Mouse (Mus musculus) lung, postnatal 0 days (tissue): ENCODE measurements around the gene Dnajb7. TPM values are rescaled to one million over a fixed set of nuclear protein-coding genes. Genes with fewer than 3 reads are reported as not detected.

Experiments used
- ATAC-seq: fragments of 200-750 bp; cut with Nextera tagmentation; 2 replicates; pipeline ENCODE4 v1.8.0; 2017; ENCODE audit warnings: moderate library complexity
- DNase-seq: peaks from one replicate; pipeline ENCODE4 v3.0.0-alpha.2; 2016; ENCODE audit warnings: low spot score
- H3K27ac ChIP-seq: fragments of 300-500 bp; sonication (generic); 2 replicates; pipeline ENCODE4 v1.5.1; 2014; ENCODE audit warnings: antibody characterized with exemption, mild to moderate bottlenecking, low read length, mixed read lengths
- H3K27me3 ChIP-seq: fragments of 300-500 bp; sonication (generic); replicated peaks from 2 replicates; pipeline ENCODE4 v1.6.1; 2014; ENCODE audit warnings: low read length, mixed read lengths; ENCODE audit not compliant: insufficient read depth
- H3K36me3 ChIP-seq: fragments of 300-500 bp; sonication (generic); 2 replicates; pipeline ENCODE4 v1.6.1; 2014; ENCODE audit warnings: low read length, mixed read lengths; ENCODE audit not compliant: insufficient read depth
- H3K4me1 ChIP-seq: fragments of 300-500 bp; sonication (generic); 2 replicates; pipeline ENCODE4 v1.6.1; 2014; ENCODE audit warnings: antibody characterized with exemption, low read depth, low read length, mixed read lengths; ENCODE audit not compliant: insufficient read depth
- H3K4me2 ChIP-seq: fragments of 300-500 bp; sonication (generic); replicated peaks from 2 replicates; pipeline ENCODE4 v1.6.1; 2014; ENCODE audit warnings: low read depth, mild to moderate bottlenecking, low read length, moderate library complexity, mixed read lengths
- H3K4me3 ChIP-seq: fragments of 300-500 bp; sonication (generic); 2 replicates; pipeline ENCODE4 v1.5.1; 2014; ENCODE audit warnings: low read depth, low read length
- H3K9ac ChIP-seq: fragments of 300-500 bp; sonication (generic); replicated peaks from 2 replicates; pipeline ENCODE4 v1.6.1; 2014; ENCODE audit warnings: low read depth, mild to moderate bottlenecking
- H3K9me3 ChIP-seq: fragments of 300-500 bp; sonication (generic); 2 replicates; pipeline ENCODE4 v1.6.1; 2016; ENCODE audit warnings: low read length, mixed read lengths
- CTCF ChIP-seq: IDR thresholded peaks from 2 replicates; pipeline ENCODE4 v1.5.1; 2016; ENCODE audit warnings: antibody characterized with exemption, mild to moderate bottlenecking
- EP300 ChIP-seq: IDR thresholded peaks from 2 replicates; pipeline ENCODE4 v1.6.1; 2016; ENCODE audit warnings: antibody characterized with exemption, mild to moderate bottlenecking, control low read depth
- WGBS: fragments of 180-500 bp; shearing (Covaris S2); extraction: QIAGEN DNeasy Blood & Tissue Kit; methylation state at CpG from one replicate; pipeline ENCODE4 v1.1.7; 2014; 5-methylcytosine and 5-hydroxymethylcytosine counted together
- polyA plus RNA-seq: library from polyadenylated mRNA; unstranded; fragments of >200 nt; fragmentation: Nextera tagmentation; extraction: Ambion mirVana; gene quantifications from 2 replicates; pipeline ENCODE4 v1.2.1, GENCODE M21; 2015

Gene Dnajb7
- polyA plus RNA-seq, 1 experiment from 2014 or later: 0.53 TPM

DNA sequence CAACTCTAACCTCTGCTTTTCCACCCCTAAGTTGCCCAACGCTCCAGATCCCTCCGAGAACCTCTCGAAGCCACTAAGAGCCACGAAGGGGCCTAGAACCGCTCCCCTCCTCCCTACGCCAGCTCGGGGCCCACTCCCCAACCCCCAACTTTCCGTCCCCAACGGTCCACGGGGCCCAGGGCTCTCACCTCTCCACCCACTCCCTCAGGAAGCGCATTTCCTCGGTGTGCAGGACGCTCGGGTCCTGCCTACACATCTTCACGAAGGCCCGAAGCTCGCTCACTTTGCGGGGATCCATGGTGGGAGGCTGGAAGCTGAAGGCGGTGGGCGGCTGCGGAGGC is 8.8 kb downstream of the Dnajb7 start:
- Histone ChIP-seq H3K4me3 (peak overlapping the region; percentile 64), H3K36me3 (no peaks in the 10 kb centered on the region), H3K27ac (peak overlapping the region; percentile 96), H3K9ac (peak overlapping the region; percentile 78), H3K27me3 (no peaks in the 10 kb centered on the region), H3K9me3 (no peaks in the 10 kb centered on the region), H3K4me1 (no peaks in the 10 kb centered on the region; the same call in 1 of the 2 replicates), H3K4me2 (peak overlapping the region; percentile 74)
- DNase-seq (no peak), ATAC-seq (no peak)
- WGBS: under 1% methylated on average over 21 of the region's 21 CpGs
- no peak for TF ChIP-seq EP300
- TF ChIP-seq CTCF: no peak

DNA sequence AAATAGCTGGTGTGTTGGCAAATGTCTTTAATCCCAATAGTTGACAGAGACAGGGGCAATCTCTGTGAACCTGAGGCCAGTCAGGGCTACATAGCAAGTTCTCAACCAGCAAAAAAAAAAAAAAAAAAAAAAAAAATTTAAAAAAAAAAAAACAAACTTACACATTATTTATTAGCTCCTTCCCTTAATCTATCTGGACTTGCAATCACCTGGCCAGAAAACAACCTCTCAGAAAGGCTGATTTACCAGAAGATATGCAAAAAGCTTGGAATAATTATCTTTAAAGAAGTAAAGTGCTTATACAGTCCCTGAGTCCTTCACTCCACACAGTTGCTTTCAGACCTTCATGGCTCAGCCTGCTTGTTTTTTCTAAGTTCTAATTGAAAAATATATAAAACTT is 9.9 kb downstream of the Dnajb7 start:
- DNase-seq: no peak
- H3K27ac ChIP-seq: no peak overlapping the region
- no peak for ATAC-seq
- peak overlapping the region; percentile 74 for H3K4me2 ChIP-seq
- no peak overlapping the region for H3K9ac ChIP-seq
- H3K4me3 ChIP-seq: peak overlapping the region; percentile 64
- TF ChIP-seq EP300: no peak
- TF ChIP-seq CTCF: no peak
- H3K36me3 ChIP-seq: no peaks in the 10 kb centered on the region
- H3K9me3 ChIP-seq: no peaks in the 10 kb centered on the region
- no peaks in the 10 kb centered on the region for H3K27me3 ChIP-seq
- H3K4me1 ChIP-seq: no peaks in the 10 kb centered on the region; the same call in 1 of the 2 replicates

DNA sequence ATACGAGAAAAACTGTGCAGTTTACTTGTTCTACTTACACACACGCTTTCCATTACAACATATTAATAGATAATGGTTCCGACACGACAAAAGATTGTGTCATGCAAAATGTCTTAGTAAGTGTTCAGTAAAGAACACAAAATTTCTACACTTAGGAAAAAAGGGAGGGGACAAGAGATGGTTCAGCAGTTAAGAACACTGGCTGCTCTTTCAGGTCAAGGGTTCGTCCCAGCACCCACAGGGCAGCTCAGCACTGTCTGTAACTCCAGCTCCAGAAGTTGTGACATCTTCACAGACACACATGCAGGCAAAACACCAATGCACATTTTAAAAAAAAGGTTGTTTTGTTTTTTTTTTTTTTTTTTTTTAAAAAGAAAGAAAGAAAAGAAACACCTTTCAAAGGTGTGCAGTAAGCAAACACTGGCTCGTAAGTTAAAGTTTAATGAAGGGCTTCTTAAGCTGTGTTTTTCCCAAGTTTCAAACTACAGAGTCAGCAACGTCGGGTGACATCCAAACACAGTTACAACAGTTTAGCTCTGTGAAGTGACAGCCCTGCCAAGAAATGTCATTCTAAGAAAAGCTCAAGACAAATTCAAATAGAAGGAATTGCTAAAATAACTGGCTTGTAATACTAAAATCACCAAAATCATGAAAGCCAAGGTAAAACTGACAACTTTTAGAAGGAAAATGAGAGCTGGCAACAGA is 13.7 kb downstream of the Dnajb7 start:
- ATAC-seq: peak; percentile 57
- Histone ChIP-seq H3K4me1 (no peaks in the 10 kb centered on the region), H3K9me3 (no peaks in the 10 kb centered on the region), H3K4me2 (no peak overlapping the region), H3K36me3 (no peaks in the 10 kb centered on the region), H3K9ac (no peak overlapping the region), H3K27me3 (no peaks in the 10 kb centered on the region), H3K27ac (no peak overlapping the region), H3K4me3 (no peak overlapping the region)
- WGBS: 60% methylated on average over 8 of the region's 8 CpGs
- peak; percentile 60 for DNase-seq
- TF ChIP-seq EP300: no peak

DNA sequence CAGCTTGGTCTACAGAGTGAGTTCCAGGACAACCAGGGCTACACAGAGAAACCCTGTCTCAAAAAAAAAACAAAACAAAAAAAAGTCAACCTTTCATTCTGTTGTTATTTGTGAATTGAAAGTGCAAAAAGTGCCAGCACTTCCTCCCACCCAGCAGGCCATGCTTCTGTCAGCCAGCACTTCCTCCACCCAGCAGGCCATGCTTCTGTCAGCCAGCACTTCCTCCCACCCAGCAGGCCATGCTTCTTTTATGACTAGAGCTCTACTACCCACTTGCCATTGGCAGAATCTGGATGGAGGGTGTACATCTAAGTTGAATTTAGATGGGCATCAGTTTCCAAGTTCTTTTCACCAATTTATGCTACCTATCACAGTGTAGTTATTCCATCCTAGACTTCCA is 15.1 kb downstream of the Dnajb7 start:
- TF ChIP-seq EP300: no peak
- no peak for TF ChIP-seq CTCF
- H3K4me3 ChIP-seq: no peak overlapping the region
- H3K27ac ChIP-seq: no peak overlapping the region
- H3K4me1 ChIP-seq: no peaks in the 10 kb centered on the region
- H3K4me2 ChIP-seq: no peak overlapping the region
- no peaks in the 10 kb centered on the region for H3K27me3 ChIP-seq
- peaks cover 5% of the 10 kb centered on the region; the same call in 1 of the 2 replicates for H3K36me3 ChIP-seq
- DNase-seq: no peak
- ATAC-seq: no peak
- H3K9ac ChIP-seq: no peak overlapping the region
- H3K9me3 ChIP-seq: no peaks in the 10 kb centered on the region

DNA sequence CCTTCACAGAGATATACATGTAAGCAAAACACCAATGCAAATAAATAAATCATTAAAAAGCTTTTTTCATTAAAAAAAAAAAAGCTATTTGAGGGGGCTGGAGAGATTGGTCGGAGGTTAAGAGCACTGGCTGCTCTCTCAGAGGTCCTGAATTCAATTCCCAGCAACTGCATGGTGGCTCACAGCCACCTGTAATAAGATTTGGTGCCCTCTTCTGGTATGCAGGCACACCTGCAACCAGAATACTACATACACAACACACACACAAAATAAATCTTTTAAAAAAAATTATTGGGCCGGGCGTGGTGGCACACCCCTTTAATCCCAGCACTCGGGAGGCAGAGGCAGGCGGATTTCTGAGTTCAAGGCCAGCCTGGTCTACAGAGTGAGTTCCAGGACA is 21.8 kb downstream of the Dnajb7 start:
- peaks cover 20% of the 10 kb centered on the region for H3K36me3 ChIP-seq
- WGBS: over 99% methylated on average over 5 of the region's 5 CpGs
- H3K9me3 ChIP-seq: no peaks in the 10 kb centered on the region
- no peak overlapping the region for H3K4me2 ChIP-seq
- TF ChIP-seq CTCF: peak; percentile 33
- TF ChIP-seq EP300: no peak
- no peak overlapping the region for H3K4me3 ChIP-seq
- H3K27ac ChIP-seq: no peak overlapping the region
- no peak for ATAC-seq
- no peaks in the 10 kb centered on the region for H3K4me1 ChIP-seq
- no peaks in the 10 kb centered on the region for H3K27me3 ChIP-seq
- no peak overlapping the region for H3K9ac ChIP-seq
- DNase-seq: no peak

DNA sequence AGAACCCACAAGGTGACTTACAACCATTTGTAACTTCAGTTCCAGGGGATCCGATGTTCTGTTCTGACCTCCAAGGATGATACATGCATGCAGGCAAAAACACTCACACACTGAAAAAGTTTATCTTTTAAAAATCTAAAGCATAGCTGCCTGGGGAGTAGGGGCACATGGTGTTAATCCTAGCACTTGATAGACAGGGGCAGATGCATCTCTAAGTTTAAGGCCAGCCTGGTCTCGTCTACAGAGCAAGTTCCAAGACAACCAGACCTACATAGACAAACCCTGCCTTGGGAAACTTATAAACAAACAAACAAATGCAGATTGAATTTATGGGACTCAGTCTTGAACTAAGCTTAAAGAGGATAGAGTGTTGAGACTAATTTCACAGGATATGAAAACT is 29.3 kb downstream of the Dnajb7 start:
- Histone ChIP-seq H3K36me3 (peaks cover 19% of the 10 kb centered on the region; the same call in 1 of the 2 replicates), H3K9me3 (no peaks in the 10 kb centered on the region)
- ATAC-seq: no peak

More for the DNA sequence above, 29.3 kb downstream of the Dnajb7 start:
- H3K27me3 ChIP-seq: no peaks in the 10 kb centered on the region
- H3K4me3 ChIP-seq: no peak overlapping the region
- H3K27ac ChIP-seq: no peak overlapping the region
- no peak for DNase-seq
- 86% methylated on average over 2 of the region's 2 CpGs for WGBS
- no peaks in the 10 kb centered on the region for H3K4me1 ChIP-seq
- no peak for TF ChIP-seq EP300
- TF ChIP-seq CTCF: no peak
- H3K4me2 ChIP-seq: no peak overlapping the region
- H3K9ac ChIP-seq: no peak overlapping the region
